Mouse (Mus musculus): ENCODE results near the gene Hspa8.

- TF ChIP-seq NRF1 (IDR thresholded peaks at IDR 0.05; ENCODE audit: low read depth, low read length), result no peak
- TF ChIP-seq CTCF (conservative IDR thresholded peaks at IDR 0.05 in 1 of 2, IDR thresholded peaks at IDR 0.05 in 1 of 2; ENCODE audit: low read depth in 2 of 2, low read length in 2 of 2), result no peak
- TF ChIP-seq POLR2A (IDR thresholded peaks at IDR 0.05; ENCODE audit: low read depth, low read length), result no peak
- no peak for TF ChIP-seq PAX5 (IDR thresholded peaks at IDR 0.05; ENCODE audit: low read length)
- TF ChIP-seq ZNF384 (IDR thresholded peaks at IDR 0.05; ENCODE audit: low read depth, low read length), result peak; percentile 87
- TF ChIP-seq EP300 (IDR thresholded peaks at IDR 0.05; ENCODE audit: low read length), result no peak
- TF ChIP-seq BHLHE40 (IDR thresholded peaks at IDR 0.05; ENCODE audit: low read depth, low read length), result no peak
- no peak for TF ChIP-seq USF1 (IDR thresholded peaks at IDR 0.05; ENCODE audit: low read depth, low read length)
- TF ChIP-seq TBP (conservative IDR thresholded peaks at IDR 0.05; ENCODE audit: low read depth, low read length), result no peak
- no peak for TF ChIP-seq ELF1 (IDR thresholded peaks at IDR 0.05; ENCODE audit: low read depth, low read length)
- no peak for TF ChIP-seq RCOR1 (conservative IDR thresholded peaks at IDR 0.05; ENCODE audit: low read depth, low read length)
- no peak for TF ChIP-seq ZC3H11A (IDR thresholded peaks at IDR 0.05; ENCODE audit: low read depth, low read length)
- no peak for TF ChIP-seq MAX (IDR thresholded peaks at IDR 0.05; ENCODE audit: low read length)
Measured at GRCm38 (mm10) chr9:40762354-40762753, 38.4 kb upstream of the Hspa8 start.

All from CH12.LX (cell line).